ENCODE assay signal across 16 mouse cellular contexts in genomic region chr6:111049247-111049646, GRCm38 (mm10).
"Had no signal": no experiment of that assay in that cellular context is flagged by ENCODE, and none has a peak within 500 bp of the region (broad histone marks: within the 10 kb centered on the region; RNA-seq: fewer than 3 reads in every experiment).

No protein-coding gene starts in this region.

- H3K27ac ChIP-seq: midbrain, embryonic 10.5 days; midbrain, embryonic 13.5 days; neural tube, embryonic 13.5 days; neural tube, embryonic 15.5 days had no signal

- DNase-seq: lung, adult 18-20 months; lung, embryonic 14.5 days; lung, postnatal 10 days; lung, postnatal 4 days; retina, postnatal 1 day; right cerebral cortex, adult 18-20 months; right cerebral cortex, postnatal 25 days; right cerebral cortex, postnatal 4 days; spleen, adult 18-20 months; thymus, adult 18-20 months; thymus, postnatal 14 days had no signal

- H3K4me3 ChIP-seq: midbrain, embryonic 10.5 days; midbrain, embryonic 13.5 days; myocyte; neural tube, embryonic 13.5 days; neural tube, embryonic 15.5 days had no signal
